Mouse (Mus musculus) heart, adult 2 months (tissue): ENCODE measurements around the gene Atxn10.

Experiments
- CTCF ChIP-seq: fragments of 200-600 bp; IDR thresholded peaks from 2 replicates; pipeline ENCODE4 v1.8.1; 2022; ENCODE audit warnings: antibody characterized with exemption, mild to moderate bottlenecking, moderate library complexity
- EP300 ChIP-seq: fragments of 200-500 bp; IDR thresholded peaks from 2 replicates; pipeline ENCODE4 v1.6.1; 2011; ENCODE audit warnings: low read depth, low read length, control low read depth; ENCODE audit not compliant: insufficient read depth
- POLR2A ChIP-seq: fragments of 200-500 bp; IDR thresholded peaks from 2 replicates; pipeline ENCODE4 v1.6.1; 2011; ENCODE audit warnings: mild to moderate bottlenecking, low read depth, low read length, control low read depth; ENCODE audit not compliant: insufficient read depth

- TF ChIP-seq CTCF (no peak), POLR2A (no peak), EP300 (no peak)
These were observed 24.9 kb upstream of the Atxn10 start for GRCm38 (mm10) chr15:85311058-85311657.
